Mouse (Mus musculus) heart, embryonic 13.5 days (tissue): ENCODE data around the gene Slc25a24. TPM values are rescaled to one million over a fixed set of nuclear protein-coding genes. Genes with fewer than 3 reads are reported as not detected.

ENCODE experiments used
- ATAC-seq: fragments of 200-750 bp; cut with Nextera tagmentation; 2 replicates; pipeline ENCODE4 v1.8.0; 2017; ENCODE audit warnings: moderate TSS enrichment; ENCODE audit not compliant: insufficient number of reproducible peaks, low FRiP score, low TSS enrichment; ENCODE audit errors: extremely low read depth
- H3K27ac ChIP-seq: fragments of 300-500 bp; sonication (generic); replicated peaks from 2 replicates; pipeline ENCODE4 v1.5.1; 2015; ENCODE audit warnings: moderate library complexity, mild to moderate bottlenecking, inconsistent platforms
- H3K27me3 ChIP-seq: fragments of 300-500 bp; sonication (generic); replicated peaks from 2 replicates; pipeline ENCODE4 v1.6.1; 2015; ENCODE audit warnings: mild to moderate bottlenecking, inconsistent platforms
- H3K36me3 ChIP-seq: fragments of 300-500 bp; sonication (generic); 2 replicates; pipeline ENCODE4 v1.6.1; 2015; ENCODE audit warnings: mild to moderate bottlenecking, inconsistent platforms
- H3K4me1 ChIP-seq: fragments of 300-500 bp; sonication (generic); 2 replicates; pipeline ENCODE4 v1.6.1; 2015; ENCODE audit warnings: inconsistent platforms
- H3K4me2 ChIP-seq: fragments of 300-500 bp; sonication (generic); 2 replicates; pipeline ENCODE4 v1.6.1; 2015; ENCODE audit warnings: inconsistent platforms, mild to moderate bottlenecking, moderate library complexity
- H3K4me3 ChIP-seq: fragments of 300-500 bp; sonication (generic); 2 replicates; pipeline ENCODE4 v1.5.1; 2015; ENCODE audit warnings: moderate library complexity, mild to moderate bottlenecking, inconsistent platforms
- H3K9ac ChIP-seq: fragments of 300-500 bp; sonication (generic); 2 replicates; pipeline ENCODE4 v1.6.1; 2015; ENCODE audit warnings: inconsistent platforms, mild to moderate bottlenecking, moderate library complexity
- H3K9me3 ChIP-seq: fragments of 300-500 bp; sonication (generic); 2 replicates; pipeline ENCODE4 v1.6.1; 2016; ENCODE audit warnings: inconsistent platforms
- WGBS: fragments of 180-500 bp; shearing (Covaris S2); methylation state at CpG from one replicate; pipeline ENCODE4 v1.1.7; 2015; ENCODE audit warnings: mixed read lengths; 5-methylcytosine and 5-hydroxymethylcytosine counted together
- polyA plus RNA-seq: library from polyadenylated mRNA; unstranded; fragments of >200 nt; fragmentation: Nextera tagmentation; extraction: Ambion mirVana; gene quantifications from 2 replicates; pipeline ENCODE4 v1.2.1, GENCODE M21; 2015

The Slc25a24 gene
- polyA plus RNA-seq, result 24.1 and 25.6 TPM in 2 replicates

- peak within 1 kb of the TSS; percentile 82 for H3K27ac ChIP-seq
- peak within 1 kb of the TSS; percentile 89 for H3K9ac ChIP-seq
- H3K4me3 ChIP-seq, result peak within 1 kb of the TSS; percentile 60
- peaks cover 22% of the 10 kb centered on the region for H3K36me3 ChIP-seq
- 1% methylated on average over 30 of the region's 49 CpGs for WGBS
- H3K9me3 ChIP-seq, result no peaks in the 10 kb centered on the region
- peak within 1 kb of the TSS; percentile 72 for H3K4me2 ChIP-seq
- peak; percentile 69 for ATAC-seq
- peaks cover 34% of the 10 kb centered on the region for H3K4me1 ChIP-seq
- H3K27me3 ChIP-seq, result no peaks in the 10 kb centered on the region
Measured at GRCm38 (mm10) chr3:109122641-109123530, at the start of gene Slc25a24. TSS of gene Slc25a24 (plus strand) at chr3:109123149.

DNA sequence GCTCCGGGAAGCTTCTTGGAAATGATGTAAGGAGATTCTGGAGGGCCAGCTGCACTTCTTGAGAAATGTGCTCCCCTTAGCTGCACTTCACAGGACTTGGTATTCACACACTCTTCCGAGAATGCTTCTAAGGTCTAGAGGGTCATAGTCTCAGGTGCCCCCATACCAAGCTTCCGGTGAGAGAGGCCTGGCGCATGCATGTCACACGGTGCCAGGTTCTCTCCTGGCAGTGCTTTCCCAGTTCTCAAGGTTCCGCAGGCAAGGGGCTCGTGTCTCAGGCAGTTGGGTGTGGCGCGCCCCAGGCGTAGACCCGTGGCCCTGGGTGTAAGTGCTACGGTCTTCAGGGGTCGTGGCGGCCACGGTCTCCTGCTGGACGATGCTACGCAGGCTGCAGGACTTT lies 42.8 kb upstream of the Slc25a24 start, which contains the start of gene Slc25a54:
Gene Slc25a54 (plus strand): TSS at position 301 of the 400 bp plus-strand sequence.
- Histone ChIP-seq H3K4me2 (no peak within 1 kb of the TSS), H3K4me1 (no peaks in the 10 kb centered on the region), H3K27ac (no peak within 1 kb of the TSS), H3K4me3 (no peak within 1 kb of the TSS), H3K9me3 (no peaks in the 10 kb centered on the region), H3K27me3 (no peaks in the 10 kb centered on the region), H3K36me3 (no peaks in the 10 kb centered on the region), H3K9ac (no peak within 1 kb of the TSS)
- WGBS, result 90% methylated on average over 17 of the region's 17 CpGs
- no peak for ATAC-seq

- H3K9ac ChIP-seq, result no peak overlapping the region
- no peaks in the 10 kb centered on the region for H3K9me3 ChIP-seq
- 84% methylated on average over 2 of the region's 2 CpGs for WGBS
- H3K4me1 ChIP-seq, result no peaks in the 10 kb centered on the region
- no peak overlapping the region for H3K4me2 ChIP-seq
- no peaks in the 10 kb centered on the region for H3K36me3 ChIP-seq
- ATAC-seq, result no peak
- no peak overlapping the region for H3K27ac ChIP-seq
- H3K4me3 ChIP-seq, result no peak overlapping the region
- H3K27me3 ChIP-seq, result no peaks in the 10 kb centered on the region
Measured at GRCm38 (mm10) chr3:109084418-109084817, 38.5 kb upstream of the Slc25a24 start.

GRCm38 (mm10) chr3:109088460-109088859 lies 34.5 kb upstream of the Slc25a24 start:
- no peaks in the 10 kb centered on the region for H3K4me1 ChIP-seq
- H3K27ac ChIP-seq, result no peak overlapping the region
- H3K9me3 ChIP-seq, result no peaks in the 10 kb centered on the region
- H3K4me3 ChIP-seq, result no peak overlapping the region
- no peaks in the 10 kb centered on the region for H3K27me3 ChIP-seq
- 17% methylated on average over 2 of the region's 2 CpGs for WGBS
- ATAC-seq, result no peak
- H3K4me2 ChIP-seq, result no peak overlapping the region
- H3K9ac ChIP-seq, result no peak overlapping the region
- H3K36me3 ChIP-seq, result no peaks in the 10 kb centered on the region

GRCm38 (mm10) chr3:109104702-109105101 lies 18.2 kb upstream of the Slc25a24 start:
- Histone ChIP-seq H3K9ac (no peak overlapping the region), H3K36me3 (no peaks in the 10 kb centered on the region), H3K4me2 (no peak overlapping the region), H3K9me3 (no peaks in the 10 kb centered on the region), H3K27ac (no peak overlapping the region), H3K4me3 (no peak overlapping the region), H3K27me3 (no peaks in the 10 kb centered on the region), H3K4me1 (no peaks in the 10 kb centered on the region)
- 55% methylated on average over 8 of the region's 8 CpGs for WGBS
- ATAC-seq, result no peak

DNA sequence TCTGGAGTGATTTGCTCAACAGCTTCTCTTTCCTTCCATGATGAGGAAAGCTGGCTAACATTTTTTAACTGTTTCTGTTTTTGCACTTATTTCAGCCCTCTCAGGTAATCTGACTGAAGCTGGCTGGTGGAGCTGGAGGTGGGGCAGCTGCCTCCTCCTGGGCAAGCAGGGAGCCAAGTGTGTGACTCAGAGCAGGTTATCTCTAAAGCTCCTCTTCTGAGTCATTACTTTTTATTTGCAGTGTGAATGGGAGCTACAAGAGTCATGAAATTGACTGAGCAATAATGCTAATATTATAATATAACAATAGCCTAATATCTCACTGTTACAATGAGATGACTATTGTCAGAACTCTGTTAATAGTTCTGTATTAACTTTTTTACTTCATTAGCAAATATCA lies 5.8 kb upstream of the Slc25a24 start:
- peaks cover 8% of the 10 kb centered on the region; the same call in 1 of the 2 replicates for H3K36me3 ChIP-seq
- no peak overlapping the region for H3K4me3 ChIP-seq
- no peak overlapping the region for H3K9ac ChIP-seq
- no peaks in the 10 kb centered on the region for H3K27me3 ChIP-seq
- peaks cover 4% of the 10 kb centered on the region; the same call in 1 of the 2 replicates for H3K4me1 ChIP-seq
- H3K27ac ChIP-seq, result no peak overlapping the region
- ATAC-seq, result no peak
- H3K4me2 ChIP-seq, result no peak overlapping the region
- H3K9me3 ChIP-seq, result peaks cover 14% of the 10 kb centered on the region

GRCm38 (mm10) chr3:109119562-109119961 lies 3.4 kb upstream of the Slc25a24 start:
- no peak for ATAC-seq
- WGBS, result 82% methylated on average over 5 of the region's 5 CpGs
- Histone ChIP-seq H3K27ac (no peak overlapping the region), H3K4me3 (no peak overlapping the region), H3K9me3 (no peaks in the 10 kb centered on the region; the same call in 1 of the 2 replicates), H3K36me3 (peaks cover 8% of the 10 kb centered on the region; the same call in 1 of the 2 replicates), H3K4me1 (peaks cover 19% of the 10 kb centered on the region), H3K27me3 (no peaks in the 10 kb centered on the region), H3K4me2 (no peak overlapping the region), H3K9ac (no peak overlapping the region)

- H3K27me3 ChIP-seq, result no peaks in the 10 kb centered on the region
- peaks cover 22% of the 10 kb centered on the region for H3K4me1 ChIP-seq
- H3K4me2 ChIP-seq, result no peak overlapping the region
- no peak overlapping the region for H3K4me3 ChIP-seq
- WGBS, result 76% methylated on average over 5 of the region's 5 CpGs
- no peak for ATAC-seq
- peaks cover 8% of the 10 kb centered on the region; the same call in 1 of the 2 replicates for H3K36me3 ChIP-seq
- H3K27ac ChIP-seq, result no peak overlapping the region
- no peak overlapping the region for H3K9ac ChIP-seq
- no peaks in the 10 kb centered on the region; the same call in 1 of the 2 replicates for H3K9me3 ChIP-seq
Measured at GRCm38 (mm10) chr3:109119973-109120372, 3.0 kb upstream of the Slc25a24 start.

DNA sequence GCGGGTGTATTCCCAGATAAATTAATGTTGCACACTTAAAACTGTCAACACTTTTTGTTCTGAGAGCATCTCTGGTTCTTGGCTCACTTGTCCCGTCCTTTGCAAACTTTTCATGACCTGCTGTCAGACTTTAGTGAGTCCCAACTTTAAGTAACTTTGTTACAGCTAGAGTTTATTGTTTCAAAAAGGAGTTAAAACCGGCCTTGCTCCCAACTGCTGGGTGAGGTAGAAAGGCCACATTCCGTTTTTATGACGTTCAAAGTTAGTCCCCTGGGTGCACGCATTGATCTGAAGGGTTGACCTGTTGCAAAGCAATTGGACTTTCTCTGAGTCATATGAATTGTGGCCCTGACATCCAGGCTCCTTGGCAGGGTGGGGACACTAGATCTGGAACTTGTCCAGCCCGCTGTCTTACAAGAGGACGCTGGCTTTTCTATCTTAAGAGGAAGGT lies 607 bp downstream of the Slc25a24 start:
- peaks cover 23% of the 10 kb centered on the region for H3K36me3 ChIP-seq
- peaks cover 34% of the 10 kb centered on the region for H3K4me1 ChIP-seq
- ATAC-seq, result no peak
- H3K9me3 ChIP-seq, result no peaks in the 10 kb centered on the region
- H3K27ac ChIP-seq, result peak overlapping the region; percentile 82
- peak overlapping the region; percentile 72 for H3K4me2 ChIP-seq
- H3K9ac ChIP-seq, result peak overlapping the region; percentile 89
- H3K27me3 ChIP-seq, result no peaks in the 10 kb centered on the region
- peak overlapping the region; percentile 60 for H3K4me3 ChIP-seq
- WGBS, result 2% methylated on average over 8 of the region's 8 CpGs

DNA sequence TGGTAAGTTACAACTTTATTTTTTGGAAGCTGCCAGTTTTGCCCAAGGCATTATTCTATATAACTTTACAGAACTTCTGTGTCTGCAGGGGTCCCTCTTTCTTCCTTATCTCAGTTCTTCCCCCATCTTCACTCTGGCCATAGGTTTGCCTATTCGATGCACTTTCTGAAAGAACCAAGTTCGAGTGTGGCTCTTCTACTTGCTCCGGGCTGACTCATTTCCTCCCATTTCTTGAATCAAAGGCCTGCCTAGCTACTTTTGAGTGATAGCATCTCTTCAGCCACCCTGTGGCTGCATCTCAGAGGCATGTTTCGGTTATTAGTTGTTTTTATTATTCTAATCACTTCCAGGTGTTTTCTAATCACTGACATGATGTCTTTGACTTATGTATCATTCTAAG lies 1.1 kb downstream of the Slc25a24 start:
- H3K9ac ChIP-seq, result peak overlapping the region; percentile 89
- H3K4me1 ChIP-seq, result peaks cover 34% of the 10 kb centered on the region
- 18% methylated on average over 4 of the region's 4 CpGs for WGBS
- H3K27me3 ChIP-seq, result no peaks in the 10 kb centered on the region
- H3K4me2 ChIP-seq, result peak overlapping the region; percentile 72
- peak overlapping the region; percentile 60 for H3K4me3 ChIP-seq
- no peak for ATAC-seq
- H3K9me3 ChIP-seq, result no peaks in the 10 kb centered on the region
- peak overlapping the region; percentile 82 for H3K27ac ChIP-seq
- peaks cover 22% of the 10 kb centered on the region for H3K36me3 ChIP-seq

GRCm38 (mm10) chr3:109125531-109125930 lies 2.6 kb downstream of the Slc25a24 start:
- Histone ChIP-seq H3K36me3 (peaks cover 23% of the 10 kb centered on the region), H3K27ac (no peak overlapping the region), H3K9ac (no peak overlapping the region), H3K4me3 (no peak overlapping the region), H3K9me3 (no peaks in the 10 kb centered on the region), H3K4me2 (peak overlapping the region; percentile 24; the same call in 1 of the 2 replicates), H3K4me1 (peaks cover 43% of the 10 kb centered on the region), H3K27me3 (no peaks in the 10 kb centered on the region)
- ATAC-seq, result 0 out of 2 replicates have a peak, but pooled peaks have one; percentile 10
- WGBS, result 43% methylated on average over 6 of the region's 6 CpGs
